Mouse (Mus musculus): Measurements from ENCODE around the gene Mbnl1.

Mbnl1 gene

GRCm38 (mm10) chr3:60608952-60609403 lies 136.3 kb downstream of the Mbnl1 start:
- Histone ChIP-seq H3K27me3 (ENCODE audit: control insufficient read depth, insufficient read depth, low read length, poor library complexity, severe bottlenecking) (no peaks in the 10 kb centered on the region), H3K36me3 (ENCODE audit: control insufficient read depth, insufficient read depth, low read length, poor library complexity, severe bottlenecking) (peaks cover 5% of the 10 kb centered on the region)
- DNase-seq (ENCODE audit: low read depth, low spot score): peak; percentile 58

DNA sequence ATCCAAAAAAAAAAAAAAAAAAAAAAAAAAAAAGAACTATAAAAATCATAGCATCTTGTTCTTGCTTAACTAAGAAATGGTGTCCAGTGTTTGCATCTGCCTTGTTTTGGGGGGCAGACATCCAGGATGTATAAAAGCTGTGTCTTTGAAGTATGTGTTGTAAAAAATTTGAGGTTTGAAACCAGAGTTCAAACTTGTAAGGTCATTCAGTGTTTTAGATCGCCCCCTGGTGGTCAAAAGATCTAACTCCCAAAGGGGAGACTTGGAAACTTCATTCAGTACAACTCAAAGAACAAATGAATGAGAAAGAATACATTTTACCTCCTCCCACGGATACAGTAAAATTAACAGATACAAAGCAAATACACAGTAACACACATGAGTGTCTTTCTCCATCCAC lies 139.2 kb downstream of the Mbnl1 start:
- Histone ChIP-seq H3K36me3 (ENCODE audit: control insufficient read depth, insufficient read depth, low read length, poor library complexity, severe bottlenecking) (peaks cover 6% of the 10 kb centered on the region), H3K27me3 (ENCODE audit: control insufficient read depth, insufficient read depth, low read length, poor library complexity, severe bottlenecking) (no peaks in the 10 kb centered on the region)
- DNase-seq (ENCODE audit: low read depth, low spot score): peak; percentile 79

- DNase-seq (ENCODE audit: low read depth, low spot score): no peak
- Histone ChIP-seq H3K27me3 (ENCODE audit: control insufficient read depth, insufficient read depth, low read length, poor library complexity, severe bottlenecking) (no peaks in the 10 kb centered on the region), H3K36me3 (ENCODE audit: control insufficient read depth, insufficient read depth, low read length, poor library complexity, severe bottlenecking) (peaks cover 8% of the 10 kb centered on the region)
Measured at GRCm38 (mm10) chr3:60613121-60613520, 140.5 kb downstream of the Mbnl1 start.

DNA sequence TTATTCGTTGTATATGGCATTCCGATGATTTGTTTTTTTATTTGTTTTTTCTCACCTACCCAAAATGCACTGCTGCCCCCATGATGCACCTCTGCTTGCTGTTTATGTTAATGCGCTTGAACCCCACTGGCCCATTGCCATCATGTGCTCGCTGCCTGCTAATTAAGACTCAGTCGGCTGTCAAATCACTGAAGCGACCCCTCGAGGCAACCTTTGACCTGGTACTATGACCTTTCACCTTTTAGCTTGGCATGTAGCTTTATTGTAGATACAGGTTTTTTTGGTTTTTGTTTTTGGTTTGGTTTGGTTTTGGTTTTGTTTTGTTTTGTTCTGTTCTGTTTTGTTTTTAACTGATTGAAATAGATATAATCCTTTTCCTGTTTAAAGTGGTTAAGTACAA lies 141.9 kb downstream of the Mbnl1 start:
- DNase-seq (ENCODE audit: low read depth, low spot score): no peak
- Histone ChIP-seq H3K27me3 (ENCODE audit: control insufficient read depth, insufficient read depth, low read length, poor library complexity, severe bottlenecking) (no peaks in the 10 kb centered on the region), H3K36me3 (ENCODE audit: control insufficient read depth, insufficient read depth, low read length, poor library complexity, severe bottlenecking) (peaks cover 8% of the 10 kb centered on the region)

GRCm38 (mm10) chr3:60615057-60615606 lies 142.5 kb downstream of the Mbnl1 start:
- DNase-seq (ENCODE audit: low read depth, low spot score): no peak
- peaks cover 8% of the 10 kb centered on the region for H3K36me3 ChIP-seq (ENCODE audit: control insufficient read depth, insufficient read depth, low read length, poor library complexity, severe bottlenecking)
- H3K27me3 ChIP-seq (ENCODE audit: control insufficient read depth, insufficient read depth, low read length, poor library complexity, severe bottlenecking): no peaks in the 10 kb centered on the region

GRCm38 (mm10) chr3:60615615-60616014 lies 143.0 kb downstream of the Mbnl1 start:
- H3K27me3 ChIP-seq (ENCODE audit: control insufficient read depth, insufficient read depth, low read length, poor library complexity, severe bottlenecking): no peaks in the 10 kb centered on the region
- DNase-seq (ENCODE audit: low read depth, low spot score): no peak
- H3K36me3 ChIP-seq (ENCODE audit: control insufficient read depth, insufficient read depth, low read length, poor library complexity, severe bottlenecking): peaks cover 8% of the 10 kb centered on the region

- Histone ChIP-seq H3K36me3 (ENCODE audit: control insufficient read depth, insufficient read depth, low read length, poor library complexity, severe bottlenecking) (peaks cover 13% of the 10 kb centered on the region), H3K27me3 (ENCODE audit: control insufficient read depth, insufficient read depth, low read length, poor library complexity, severe bottlenecking) (no peaks in the 10 kb centered on the region)
- DNase-seq (ENCODE audit: low read depth, low spot score): peak; percentile 33
Measured at GRCm38 (mm10) chr3:60616147-60616546, 143.5 kb downstream of the Mbnl1 start.

DNA sequence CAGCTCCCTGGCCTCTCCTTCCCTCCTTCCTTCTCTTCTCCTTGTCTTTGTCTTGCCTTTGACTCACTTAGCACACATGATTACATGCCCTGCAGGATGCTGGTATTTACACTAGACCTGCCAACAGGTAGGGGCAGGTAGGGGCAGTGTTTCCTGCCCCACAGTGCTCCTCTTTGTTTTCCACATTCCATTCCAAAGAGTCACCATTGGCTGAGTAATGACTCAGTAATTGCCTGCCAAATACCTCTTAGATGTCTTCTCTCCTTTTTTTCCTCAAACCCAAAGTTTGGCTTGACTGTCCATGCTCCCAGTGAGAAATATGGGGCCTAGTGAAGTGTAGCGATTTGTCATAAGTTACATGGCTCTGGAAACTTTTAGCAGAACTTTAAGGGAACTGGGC lies 145.0 kb downstream of the Mbnl1 start:
- no peak for DNase-seq (ENCODE audit: low read depth, low spot score)
- no peaks in the 10 kb centered on the region for H3K27me3 ChIP-seq (ENCODE audit: control insufficient read depth, insufficient read depth, low read length, poor library complexity, severe bottlenecking)
- peaks cover 13% of the 10 kb centered on the region for H3K36me3 ChIP-seq (ENCODE audit: control insufficient read depth, insufficient read depth, low read length, poor library complexity, severe bottlenecking)

GRCm38 (mm10) chr3:60620236-60620635 lies 147.6 kb downstream of the Mbnl1 start:
- DNase-seq (ENCODE audit: low read depth, low spot score): no peak
- H3K36me3 ChIP-seq (ENCODE audit: control insufficient read depth, insufficient read depth, low read length, poor library complexity, severe bottlenecking): peaks cover 13% of the 10 kb centered on the region
- H3K27me3 ChIP-seq (ENCODE audit: control insufficient read depth, insufficient read depth, low read length, poor library complexity, severe bottlenecking): no peaks in the 10 kb centered on the region

DNA sequence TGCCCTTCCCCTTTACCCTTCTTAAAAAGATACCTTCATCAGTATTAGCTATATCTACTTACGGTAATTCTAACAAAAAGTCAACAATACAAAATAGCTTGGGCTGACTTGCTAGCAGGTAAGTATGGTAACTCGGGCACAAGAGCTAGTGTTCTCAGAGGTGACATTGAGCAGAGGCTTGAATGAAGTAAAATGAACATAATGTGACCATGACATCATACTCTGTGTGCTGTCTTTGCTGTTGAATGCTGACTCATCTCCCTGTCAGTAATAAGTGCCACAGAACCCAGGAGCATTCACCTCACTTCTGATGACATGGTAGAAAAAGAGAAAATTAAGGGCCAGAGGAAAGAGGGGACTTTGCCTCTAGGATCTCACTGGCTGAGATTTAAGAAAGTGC lies 158.6 kb downstream of the Mbnl1 start:
- H3K27me3 ChIP-seq (ENCODE audit: control insufficient read depth, insufficient read depth, low read length, poor library complexity, severe bottlenecking): no peaks in the 10 kb centered on the region
- peaks cover 6% of the 10 kb centered on the region for H3K36me3 ChIP-seq (ENCODE audit: control insufficient read depth, insufficient read depth, low read length, poor library complexity, severe bottlenecking)
- DNase-seq (ENCODE audit: low read depth, low spot score): no peak

DNA sequence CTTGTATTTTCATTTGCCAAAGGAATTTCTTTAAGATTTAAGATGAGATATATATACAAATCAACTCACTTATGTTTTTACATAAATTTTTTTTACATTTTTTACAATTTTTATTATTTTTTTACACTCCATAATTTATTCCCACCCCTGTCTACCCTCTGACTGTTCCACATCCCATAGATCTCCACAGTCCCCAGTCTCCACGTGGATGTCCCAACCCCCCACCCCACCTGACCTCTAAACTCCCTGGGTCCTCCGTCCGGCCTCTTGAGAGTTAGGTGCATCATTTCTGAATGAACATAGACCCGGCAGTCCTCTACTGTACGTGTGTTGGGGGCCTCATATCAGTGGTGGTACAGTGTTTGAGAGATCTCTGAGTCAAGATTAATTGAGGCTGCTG lies 159.1 kb downstream of the Mbnl1 start:
- H3K27me3 ChIP-seq (ENCODE audit: control insufficient read depth, insufficient read depth, low read length, poor library complexity, severe bottlenecking): no peaks in the 10 kb centered on the region
- peaks cover 6% of the 10 kb centered on the region for H3K36me3 ChIP-seq (ENCODE audit: control insufficient read depth, insufficient read depth, low read length, poor library complexity, severe bottlenecking)
- DNase-seq (ENCODE audit: low read depth, low spot score): no peak

DNA sequence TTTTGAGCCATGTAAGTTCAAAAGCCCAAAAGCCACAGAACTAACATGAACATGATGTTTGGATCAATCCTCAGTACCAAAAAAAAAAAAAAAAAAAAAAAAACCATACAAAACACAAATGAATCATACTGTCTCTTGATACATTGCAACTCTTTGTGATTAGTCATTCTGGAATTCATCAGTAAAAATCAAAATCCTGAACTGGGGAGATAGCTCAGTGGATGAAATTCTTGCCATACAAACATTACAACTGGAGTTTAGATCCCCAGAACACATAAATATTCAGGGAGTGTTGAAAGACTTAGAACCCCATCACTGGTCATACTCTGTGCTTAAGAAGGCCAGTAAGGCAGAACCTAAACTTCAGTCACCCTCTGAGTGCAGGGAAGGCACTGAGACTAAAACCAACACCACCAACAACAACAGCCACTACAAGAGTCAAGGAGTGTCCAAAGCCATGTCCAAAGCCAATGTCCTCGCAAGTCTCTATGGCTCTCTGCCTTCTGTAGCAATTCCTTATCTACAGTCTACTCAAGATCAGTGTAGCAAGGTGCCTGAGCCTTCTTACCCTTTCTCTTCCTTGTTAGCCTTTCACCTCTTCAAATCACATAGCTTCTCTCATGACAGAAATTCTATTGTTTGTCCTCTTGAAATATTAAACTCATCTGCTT lies 160.3 kb downstream of the Mbnl1 start:
- no peaks in the 10 kb centered on the region for H3K27me3 ChIP-seq (ENCODE audit: control insufficient read depth, insufficient read depth, low read length, poor library complexity, severe bottlenecking)

DNA sequence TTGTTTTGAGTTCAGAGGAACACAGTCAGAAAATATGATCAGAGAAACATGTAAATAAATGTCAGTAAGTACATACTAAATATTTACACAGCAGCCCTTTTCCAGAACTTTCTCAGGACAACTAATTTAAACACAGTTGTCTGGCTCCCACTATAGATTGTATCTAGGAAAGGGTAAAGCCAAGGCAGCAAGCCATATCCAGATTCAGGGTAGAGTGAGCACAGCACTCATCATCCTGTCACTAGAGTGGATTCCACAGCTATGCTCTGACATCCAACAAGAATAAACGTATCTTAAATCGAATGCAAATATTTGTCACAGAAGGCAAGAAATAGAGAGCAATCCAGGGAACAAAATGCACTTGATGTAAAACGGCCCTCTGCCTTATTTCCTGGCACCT lies 165.9 kb downstream of the Mbnl1 start:
- Histone ChIP-seq H3K36me3 (ENCODE audit: control insufficient read depth, insufficient read depth, low read length, poor library complexity, severe bottlenecking) (no peaks in the 10 kb centered on the region), H3K27me3 (ENCODE audit: control insufficient read depth, insufficient read depth, low read length, poor library complexity, severe bottlenecking) (no peaks in the 10 kb centered on the region)
- no peak for DNase-seq (ENCODE audit: low read depth, low spot score)

More for the DNA sequence above, 160.3 kb downstream of the Mbnl1 start:
- H3K36me3 ChIP-seq (ENCODE audit: control insufficient read depth, insufficient read depth, low read length, poor library complexity, severe bottlenecking): peaks cover 6% of the 10 kb centered on the region
- DNase-seq (ENCODE audit: low read depth, low spot score): no peak

GRCm38 (mm10) chr3:60639135-60639534 lies 166.5 kb downstream of the Mbnl1 start:
- H3K36me3 ChIP-seq (ENCODE audit: control insufficient read depth, insufficient read depth, low read length, poor library complexity, severe bottlenecking): no peaks in the 10 kb centered on the region
- no peak for DNase-seq (ENCODE audit: low read depth, low spot score)
- no peaks in the 10 kb centered on the region for H3K27me3 ChIP-seq (ENCODE audit: control insufficient read depth, insufficient read depth, low read length, poor library complexity, severe bottlenecking)

GRCm38 (mm10) chr3:60642227-60642626 lies 169.6 kb downstream of the Mbnl1 start:
- no peaks in the 10 kb centered on the region for H3K36me3 ChIP-seq (ENCODE audit: control insufficient read depth, insufficient read depth, low read length, poor library complexity, severe bottlenecking)
- DNase-seq (ENCODE audit: low read depth, low spot score): no peak
- no peaks in the 10 kb centered on the region for H3K27me3 ChIP-seq (ENCODE audit: control insufficient read depth, insufficient read depth, low read length, poor library complexity, severe bottlenecking)

DNA sequence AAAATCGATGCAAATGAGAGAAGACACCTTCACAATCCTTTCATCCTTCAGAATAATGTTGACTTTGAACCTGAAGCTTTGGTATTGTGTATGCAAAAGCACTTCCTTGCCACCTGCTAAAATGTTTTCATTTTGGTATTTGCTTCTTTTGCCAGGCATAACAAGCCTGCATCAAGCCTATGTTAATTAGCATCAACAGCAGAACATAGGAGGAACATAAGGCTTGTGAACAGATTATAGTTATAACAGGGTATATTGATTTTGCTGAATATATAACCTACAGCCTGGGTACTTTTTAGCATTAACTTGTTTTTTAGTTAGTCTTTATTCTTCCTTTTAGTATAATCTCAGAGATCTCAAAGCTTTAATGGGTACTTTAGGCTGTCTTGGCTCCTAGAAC lies 172.9 kb downstream of the Mbnl1 start:
- DNase-seq (ENCODE audit: low read depth, low spot score): no peak
- no peaks in the 10 kb centered on the region for H3K27me3 ChIP-seq (ENCODE audit: control insufficient read depth, insufficient read depth, low read length, poor library complexity, severe bottlenecking)
- H3K36me3 ChIP-seq (ENCODE audit: control insufficient read depth, insufficient read depth, low read length, poor library complexity, severe bottlenecking): no peaks in the 10 kb centered on the region
